Mouse (Mus musculus): ENCODE results near the gene Erlin1.

Erlin1 gene

DNA sequence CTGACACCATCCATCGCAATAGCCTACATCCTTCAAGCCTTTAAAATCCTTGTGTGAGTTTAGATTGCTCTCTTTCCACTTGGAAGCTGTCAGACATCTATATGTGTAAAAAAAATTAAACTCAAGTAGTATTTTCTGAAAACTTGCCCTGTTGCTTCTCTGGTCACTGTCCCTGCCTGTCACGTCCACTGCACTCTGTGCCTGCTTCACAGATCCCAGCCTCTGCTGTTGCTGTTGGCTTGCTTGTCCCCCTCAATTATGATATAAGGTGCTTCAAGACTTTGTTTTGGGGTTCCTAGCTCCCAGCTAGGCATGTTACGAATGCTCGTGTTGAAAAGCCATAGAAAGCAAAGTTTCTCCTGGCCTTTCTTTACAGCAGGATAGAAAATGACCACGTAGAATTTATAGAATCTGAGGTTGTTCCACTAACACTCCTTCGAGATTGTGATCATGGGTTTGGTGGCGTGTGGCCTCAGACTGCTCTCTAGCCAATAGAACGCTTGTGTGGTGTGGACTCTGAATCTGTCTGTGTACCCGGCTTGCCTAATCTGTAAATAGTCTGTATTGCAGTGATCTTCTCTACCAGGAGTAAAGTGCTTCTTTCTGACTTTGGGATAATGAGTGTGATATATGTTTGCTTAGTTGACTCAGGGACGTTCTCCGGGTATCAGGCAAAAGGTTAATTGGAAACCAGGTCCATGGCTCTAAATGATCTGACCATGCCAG, 70.6 kb downstream of the Erlin1 start:
- no peak for DNase-seq (ENCODE audit: low read depth, low spot score)
- H3K27me3 ChIP-seq (ENCODE audit: control insufficient read depth, insufficient read depth, low read length, poor library complexity, severe bottlenecking): no peaks in the 10 kb centered on the region

DNA sequence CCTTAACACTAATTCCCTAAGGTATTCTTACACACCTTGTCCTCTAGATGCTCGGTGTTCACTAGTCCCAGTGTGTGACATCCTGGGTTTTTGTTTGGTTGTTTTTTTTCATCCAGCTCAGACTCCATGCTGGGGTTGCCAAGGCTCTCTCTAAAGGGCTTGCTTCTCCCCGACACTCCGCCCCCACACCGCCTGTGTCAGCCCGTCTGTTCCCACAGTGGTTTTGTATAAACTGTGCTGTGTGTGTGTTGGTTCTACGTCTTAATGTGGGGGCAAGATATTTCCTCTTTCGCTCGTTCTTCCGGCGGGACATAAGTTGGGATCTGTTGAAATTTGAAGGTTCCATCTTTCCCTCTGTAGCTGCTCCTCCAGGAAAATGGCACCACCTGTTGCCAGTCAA, 71.5 kb downstream of the Erlin1 start:
- DNase-seq (ENCODE audit: low read depth, low spot score): no peak
- Histone ChIP-seq H3K36me3 (ENCODE audit: control insufficient read depth, insufficient read depth, low read length, poor library complexity, severe bottlenecking) (no peaks in the 10 kb centered on the region), H3K27me3 (ENCODE audit: control insufficient read depth, insufficient read depth, low read length, poor library complexity, severe bottlenecking) (no peaks in the 10 kb centered on the region)

More for the DNA sequence above, 70.6 kb downstream of the Erlin1 start:
- no peaks in the 10 kb centered on the region for H3K36me3 ChIP-seq (ENCODE audit: control insufficient read depth, insufficient read depth, low read length, poor library complexity, severe bottlenecking)

DNA sequence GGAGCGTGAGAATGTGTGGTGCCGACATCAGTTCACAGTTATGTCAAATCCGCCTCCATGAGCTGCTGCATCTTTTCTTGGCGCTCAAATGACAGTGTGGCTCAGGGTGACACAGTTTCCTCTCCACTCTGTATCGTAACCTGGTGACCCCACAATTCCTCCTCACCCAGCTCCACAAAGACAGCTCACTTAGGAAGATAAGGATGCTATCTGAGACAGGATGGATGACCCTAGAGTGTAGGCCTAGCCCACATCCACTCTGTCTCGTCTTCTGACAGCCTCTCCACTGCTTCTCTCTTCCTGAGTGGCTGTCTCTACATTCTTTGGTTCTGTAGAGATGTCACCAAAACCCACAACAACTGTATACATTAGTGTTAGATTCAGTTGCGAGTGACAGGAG, 74.2 kb downstream of the Erlin1 start:
- Histone ChIP-seq H3K36me3 (ENCODE audit: control insufficient read depth, insufficient read depth, low read length, poor library complexity, severe bottlenecking) (no peaks in the 10 kb centered on the region), H3K27me3 (ENCODE audit: control insufficient read depth, insufficient read depth, low read length, poor library complexity, severe bottlenecking) (no peaks in the 10 kb centered on the region)
- no peak for DNase-seq (ENCODE audit: low read depth, low spot score)

DNA sequence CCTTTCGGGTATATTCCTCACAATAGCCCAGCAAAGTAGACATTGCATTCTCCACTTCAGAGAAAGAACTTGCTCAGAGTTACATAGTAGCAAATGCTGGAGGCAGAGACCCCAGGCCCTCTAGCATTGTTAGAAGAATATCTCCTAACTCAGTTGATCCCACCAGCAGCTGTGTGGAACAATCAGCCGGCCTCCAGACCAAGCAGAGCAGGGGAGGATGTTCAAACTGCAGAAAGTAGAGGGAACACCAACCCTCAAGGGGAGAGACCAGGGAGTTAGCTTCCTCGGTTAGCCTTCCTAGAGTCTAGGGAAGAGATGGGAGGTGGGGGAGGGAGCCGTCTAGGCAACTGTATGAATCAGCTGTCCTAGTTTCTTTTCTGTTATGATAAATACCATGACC, 77.1 kb downstream of the Erlin1 start:
- Histone ChIP-seq H3K36me3 (ENCODE audit: control insufficient read depth, insufficient read depth, low read length, poor library complexity, severe bottlenecking) (no peaks in the 10 kb centered on the region), H3K27me3 (ENCODE audit: control insufficient read depth, insufficient read depth, low read length, poor library complexity, severe bottlenecking) (no peaks in the 10 kb centered on the region)
- no peak for DNase-seq (ENCODE audit: low read depth, low spot score)

DNA sequence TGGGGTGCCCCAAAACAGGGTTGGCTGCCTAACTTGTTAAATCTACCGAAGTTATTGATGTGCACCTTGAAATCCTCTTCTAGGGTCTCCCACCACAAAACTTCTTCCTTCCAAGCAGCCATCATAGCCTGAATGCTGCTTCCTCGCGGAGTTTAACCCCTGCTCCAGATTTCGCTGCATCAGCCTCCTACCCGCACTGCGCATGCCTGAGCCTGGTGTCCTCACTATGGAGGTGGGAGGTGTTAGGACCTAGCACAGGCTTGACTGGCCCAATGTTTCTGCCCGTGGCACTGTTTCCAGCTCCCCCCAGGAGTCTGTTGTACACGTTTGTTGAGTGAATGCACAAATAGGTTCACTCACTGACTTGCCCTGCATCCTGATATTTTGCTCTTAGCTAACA, 79.2 kb downstream of the Erlin1 start:
- no peaks in the 10 kb centered on the region for H3K36me3 ChIP-seq (ENCODE audit: control insufficient read depth, insufficient read depth, low read length, poor library complexity, severe bottlenecking)
- H3K27me3 ChIP-seq (ENCODE audit: control insufficient read depth, insufficient read depth, low read length, poor library complexity, severe bottlenecking): no peaks in the 10 kb centered on the region
- DNase-seq (ENCODE audit: low read depth, low spot score): no peak

DNA sequence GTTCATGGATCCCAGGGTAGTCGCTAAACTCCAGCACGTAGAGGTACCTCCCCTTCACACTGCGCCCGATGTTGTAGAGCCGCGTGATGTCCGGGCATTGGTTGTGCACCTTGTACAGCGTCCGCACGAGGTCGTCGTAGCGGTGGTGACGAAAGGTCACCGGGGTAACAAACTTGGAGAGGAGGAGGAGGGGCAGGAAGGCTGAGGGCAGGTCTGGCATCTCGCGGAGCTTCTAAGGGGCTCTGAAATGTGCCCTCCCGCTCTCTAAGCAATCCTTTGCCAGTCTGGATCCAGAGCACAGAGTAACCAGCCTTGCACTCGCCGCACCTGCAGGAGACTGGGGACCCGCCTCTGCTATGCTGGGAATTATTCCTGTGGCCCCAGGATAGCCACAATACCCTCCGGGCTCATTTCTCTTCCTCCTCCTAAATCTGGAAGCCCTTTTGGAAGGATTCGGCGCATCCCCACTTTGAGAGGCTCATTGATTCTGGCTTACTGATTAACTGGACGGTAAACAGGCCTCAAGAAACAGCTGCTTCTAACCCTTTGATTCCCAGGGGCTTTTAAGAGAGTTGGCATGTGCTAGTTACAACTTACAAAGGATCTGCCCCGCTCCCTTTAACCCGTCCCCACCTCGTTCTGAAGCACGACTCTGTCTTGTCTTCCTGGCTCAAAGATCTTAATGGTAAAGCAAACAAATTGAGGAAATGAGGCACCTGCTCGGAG, 83.4 kb downstream of the Erlin1 start, which contains the start of gene Cpn1:
TSS of gene Cpn1 (minus strand) at position 488 of the 726 bp plus-strand sequence.
- DNase-seq (ENCODE audit: low read depth, low spot score): no peak
- H3K36me3 ChIP-seq (ENCODE audit: control insufficient read depth, insufficient read depth, low read length, poor library complexity, severe bottlenecking): no peaks in the 10 kb centered on the region

More for the DNA sequence above, 83.4 kb downstream of the Erlin1 start, which contains the start of gene Cpn1:
- no peaks in the 10 kb centered on the region for H3K27me3 ChIP-seq (ENCODE audit: control insufficient read depth, insufficient read depth, low read length, poor library complexity, severe bottlenecking)
